Mouse (Mus musculus): ENCODE results near the gene Itpr2.

The Itpr2 gene

DNA sequence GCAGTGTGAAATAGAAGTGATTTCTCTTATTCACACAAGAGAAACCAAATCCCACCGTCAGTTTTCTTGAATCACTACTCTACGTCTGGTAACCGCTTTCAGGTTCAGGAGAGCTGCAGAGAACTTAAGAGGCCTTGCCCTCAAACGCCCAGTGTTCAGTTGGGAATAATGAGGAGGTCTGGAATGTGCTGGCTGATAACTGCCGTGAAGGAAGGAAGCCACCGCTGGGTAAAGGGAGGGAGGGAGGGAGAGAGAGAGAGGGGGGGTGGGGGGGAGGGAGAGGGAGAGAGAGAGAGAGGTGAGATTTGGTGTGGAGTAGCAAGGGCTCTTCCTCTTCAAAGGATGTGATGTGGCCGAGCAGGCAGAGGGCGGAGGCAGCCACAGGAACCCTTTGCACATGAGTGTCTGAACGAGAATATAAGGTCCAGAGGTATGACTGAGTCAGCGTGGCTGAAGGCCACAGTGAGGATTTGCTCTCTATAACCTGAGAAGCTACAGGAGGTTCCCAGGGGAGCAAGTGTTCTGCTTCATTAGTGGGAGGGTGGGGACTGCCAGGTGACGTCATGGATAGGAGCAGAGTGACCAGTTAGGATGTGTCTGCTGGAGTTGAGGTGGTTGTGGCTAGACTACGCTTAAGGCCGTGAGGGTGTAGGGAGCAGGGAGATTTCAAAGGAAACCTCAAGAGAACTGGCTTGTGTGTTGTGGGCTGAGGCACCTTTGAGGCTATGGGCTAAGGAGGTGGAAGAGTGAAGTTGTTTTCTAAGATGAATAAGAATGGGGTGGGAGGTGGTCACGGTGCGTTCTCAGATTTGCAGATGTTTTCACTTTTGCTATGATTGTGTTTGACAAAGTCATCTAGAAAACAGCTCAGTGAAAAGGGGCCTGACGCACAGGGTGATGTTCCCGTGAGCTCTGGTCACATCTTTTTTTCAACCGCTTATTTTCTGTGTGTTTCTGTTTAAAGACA is 421.2 kb downstream of the Itpr2 start:
- in situ Hi-C loops (cut with MboI, MseI): loop anchor here in 1 of 2 experiments (5.0 to 10.0 kb wide), 2 partner anchors 809 to 1436 kb away; no protein-coding TSS in a partner anchor

DNA sequence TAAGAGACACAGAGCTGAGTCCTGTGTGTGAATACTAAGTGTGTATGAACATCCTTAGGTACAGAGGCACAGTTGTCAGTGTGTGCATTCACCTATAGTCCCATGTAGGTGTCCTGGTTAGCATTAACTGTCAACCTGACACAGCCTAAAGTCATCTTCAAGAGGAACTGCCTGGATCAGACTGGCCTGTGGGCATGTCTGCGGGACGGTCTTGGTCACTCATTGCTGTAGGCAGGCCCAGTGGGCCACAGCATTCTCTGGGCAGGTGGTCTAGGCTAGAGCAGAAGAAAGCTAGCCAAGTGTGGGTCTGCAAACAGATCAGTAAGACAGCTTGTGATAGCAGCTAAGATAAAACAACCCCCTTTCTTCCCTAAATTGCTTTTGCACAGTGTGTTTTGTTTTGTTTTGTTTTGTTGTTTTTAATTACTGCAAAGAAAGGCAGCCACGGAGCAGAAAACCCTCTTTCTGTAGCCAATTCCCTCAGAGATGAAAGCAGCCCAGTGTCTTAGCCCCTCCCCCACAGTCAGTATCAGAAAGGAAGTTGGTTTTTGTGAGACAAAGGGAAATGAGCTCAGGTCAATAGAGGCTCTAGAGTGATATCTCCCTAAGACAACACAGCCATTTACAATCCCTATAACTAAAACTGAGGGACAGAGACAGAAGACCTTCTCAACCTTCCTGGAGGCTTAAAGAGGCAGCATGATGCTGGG is 422.1 kb downstream of the Itpr2 start:
- in situ Hi-C loops (cut with MboI, MseI): loop anchor here (5.0 to 10.0 kb wide), 5 partner anchors 205 to 1435 kb away; no protein-coding TSS in a partner anchor

- in situ Hi-C loops (cut with MboI, MseI): loop anchor here (10.0 kb wide), 3 partner anchors 204 to 1244 kb away; no protein-coding TSS in a partner anchor
These were observed 422.8 kb downstream of the Itpr2 start for GRCm38 (mm10) chr6:146079261-146079660.

DNA sequence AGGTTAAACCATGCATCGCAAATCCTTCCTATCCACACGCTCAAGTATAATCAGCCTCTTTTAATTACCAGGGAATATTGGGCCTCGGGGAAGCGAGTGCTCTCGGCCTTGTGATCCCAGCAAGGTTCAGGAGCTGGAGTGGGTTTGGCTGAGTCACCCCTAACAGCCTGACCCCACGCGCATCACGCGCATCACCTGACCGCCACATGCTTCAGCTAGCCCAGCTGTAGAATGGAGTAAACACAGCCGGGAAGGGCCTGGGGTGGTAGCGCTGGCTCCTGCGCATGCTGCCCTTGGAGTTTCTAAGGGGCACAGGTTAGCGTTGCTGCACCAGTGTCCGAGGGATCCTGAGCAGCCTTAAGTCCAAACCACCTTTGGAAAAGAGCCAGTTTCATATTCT is 423.9 kb downstream of the Itpr2 start:
- in situ Hi-C loops (cut with MboI, MseI): loop anchor here (10.0 kb wide), 3 partner anchors 203 to 1243 kb away; no protein-coding TSS in a partner anchor

DNA sequence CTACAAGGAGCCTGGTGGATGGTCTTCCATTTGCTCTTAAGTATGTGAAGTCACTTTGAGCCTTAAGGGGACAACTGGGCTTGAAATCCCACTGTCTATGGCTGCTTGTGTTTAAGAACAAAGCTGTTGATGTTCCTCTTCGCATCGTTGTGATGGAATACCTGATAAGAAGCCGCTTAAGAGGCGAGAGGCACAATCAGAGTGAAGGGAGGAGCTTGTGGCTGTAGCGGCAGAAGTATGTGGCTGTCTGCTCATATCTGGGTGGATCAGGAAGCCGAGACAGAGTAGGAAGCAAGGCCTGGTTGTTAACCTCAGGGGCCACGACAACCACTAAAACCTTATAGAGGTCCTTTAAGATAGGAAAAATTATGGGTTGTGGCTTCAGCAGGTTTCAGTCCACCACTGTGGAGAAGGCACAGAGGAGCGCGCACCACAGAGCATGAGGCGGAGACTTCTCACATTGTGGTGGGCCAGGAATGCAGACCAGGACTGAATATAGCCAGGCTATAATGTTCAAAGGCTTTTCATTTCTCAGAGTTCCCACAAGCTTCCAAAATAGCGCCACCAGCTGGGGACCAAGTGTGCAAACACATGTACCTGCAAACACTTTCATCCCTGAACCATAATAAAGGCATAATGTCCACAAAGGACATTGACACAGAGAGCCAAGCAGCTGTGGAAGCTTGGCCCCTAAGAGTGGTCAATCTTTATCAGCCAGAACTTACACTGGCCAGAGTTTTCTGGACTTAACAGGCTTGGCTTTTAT is 424.7 kb downstream of the Itpr2 start:
- in situ Hi-C loops (cut with MboI, MseI): loop anchor here (10.0 kb wide), 3 partner anchors 203 to 1243 kb away; no protein-coding TSS in a partner anchor

- in situ Hi-C loops (cut with MboI, MseI): loop anchor here (5.0 to 10.0 kb wide), 6 partner anchors 56 to 1238 kb away; no protein-coding TSS in a partner anchor
These were observed 429.2 kb downstream of the Itpr2 start for GRCm38 (mm10) chr6:146072842-146073241.

DNA sequence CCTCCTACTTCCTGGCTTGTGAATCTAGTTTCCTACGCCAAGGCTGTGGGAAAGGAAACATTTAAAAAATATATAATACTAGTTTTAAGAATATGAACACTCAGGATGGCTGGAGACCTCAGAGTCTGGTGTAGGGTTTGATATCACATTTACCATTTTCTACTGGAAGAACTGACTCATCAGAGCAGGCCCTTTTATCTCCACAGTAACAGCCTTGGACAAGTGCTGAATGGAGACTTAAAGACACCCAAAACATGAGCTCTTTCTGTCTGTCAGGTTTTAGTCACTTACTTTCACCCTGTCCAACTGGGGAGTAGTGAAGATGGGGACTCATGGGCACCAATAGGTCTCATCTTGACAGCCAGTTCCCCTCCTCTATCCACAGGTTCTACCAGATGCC is 430.1 kb downstream of the Itpr2 start:
- in situ Hi-C loops (cut with MboI, MseI): loop anchor here (5.0 to 10.0 kb wide), 6 partner anchors 55 to 1237 kb away; no protein-coding TSS in a partner anchor
